Mouse (Mus musculus): ENCODE results near the gene Tmco4.

DNA sequence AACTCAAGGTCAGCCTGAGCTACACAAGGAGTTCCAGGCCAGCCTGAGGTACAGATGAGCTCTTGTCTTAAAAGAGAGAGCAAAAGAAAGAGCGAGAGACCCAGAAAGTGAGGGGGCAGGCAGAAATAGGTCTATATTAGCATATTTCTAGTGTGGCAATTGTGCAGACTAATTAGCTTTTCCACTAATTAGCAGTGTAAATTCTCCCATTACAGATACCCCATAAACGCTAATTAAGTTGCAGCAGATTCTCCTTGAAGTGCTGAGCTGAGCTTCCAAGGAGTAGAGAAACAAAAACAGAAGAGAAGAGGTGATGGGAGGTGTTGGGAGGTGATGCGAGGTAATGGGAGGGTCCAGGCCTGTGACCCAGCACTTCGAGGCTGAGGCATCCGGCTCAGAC lies 69.9 kb downstream of the Tmco4 start:
- TF ChIP-seq GATA1 (IDR thresholded peaks at IDR 0.05; ENCODE audit: borderline replicate concordance, low read length) (no peak), FLI1 (IDR thresholded peaks at IDR 0.05; ENCODE audit: low read length) (no peak)
